Mouse (Mus musculus): ENCODE measurements around the gene Ppp1cb. TPM values are rescaled to one million over a fixed set of nuclear protein-coding genes. Genes with fewer than 3 reads are reported as not detected.

The Ppp1cb gene
- polyA plus RNA-seq (2012; rRNA removed), result 25.4 and 46.3 TPM in 2 replicates

GRCm38 (mm10) chr5:32458408-32459143, at the start of gene Ppp1cb:
TSS of gene Ppp1cb (plus strand) at chr5:32458843.
- TF ChIP-seq CTCF (conservative IDR thresholded peaks at IDR 0.05; ENCODE audit: insufficient read depth, insufficient read length, low read depth, low read length) (no peak), POLR2A (IDR thresholded peaks at IDR 0.05; ENCODE audit: low read depth, low read length) (peak; percentile 95)
- no peaks in the 10 kb centered on the region for H3K36me3 ChIP-seq (ENCODE audit: control insufficient read depth, insufficient read depth, low read length)
- H3K4me1 ChIP-seq (ENCODE audit: control insufficient read depth, insufficient read depth, low read length), result peaks cover 13% of the 10 kb centered on the region
- WGBS, result 2% methylated on average over 53 of the region's 54 CpGs
- peak within 1 kb of the TSS; percentile 96 for H3K4me3 ChIP-seq (ENCODE audit: insufficient read depth, low read depth, low read length)
- peak; percentile 99 for DNase-seq
- H3K27me3 ChIP-seq (replicated peaks; ENCODE audit: control insufficient read depth, insufficient read depth, low read length), result no peaks in the 10 kb centered on the region
- H3K27ac ChIP-seq (ENCODE audit: insufficient read depth, low read depth, low read length), result peak within 1 kb of the TSS; percentile 96

- 79% methylated on average over 2 of the region's 2 CpGs for WGBS
- no peak overlapping the region for H3K4me3 ChIP-seq (ENCODE audit: insufficient read depth, low read depth, low read length)
- no peaks in the 10 kb centered on the region for H3K36me3 ChIP-seq (ENCODE audit: control insufficient read depth, insufficient read depth, low read length)
- no peaks in the 10 kb centered on the region for H3K27me3 ChIP-seq (replicated peaks; ENCODE audit: control insufficient read depth, insufficient read depth, low read length)
- TF ChIP-seq CTCF (conservative IDR thresholded peaks at IDR 0.05; ENCODE audit: insufficient read depth, insufficient read length, low read depth, low read length) (no peak), POLR2A (IDR thresholded peaks at IDR 0.05; ENCODE audit: low read depth, low read length) (no peak)
- H3K4me1 ChIP-seq (ENCODE audit: control insufficient read depth, insufficient read depth, low read length), result no peaks in the 10 kb centered on the region
- DNase-seq, result no peak
- no peak overlapping the region for H3K27ac ChIP-seq (ENCODE audit: insufficient read depth, low read depth, low read length)
Measured at GRCm38 (mm10) chr5:32409747-32410146, 48.9 kb upstream of the Ppp1cb start.

- DNase-seq, result no peak
- Histone ChIP-seq H3K27me3 (replicated peaks; ENCODE audit: control insufficient read depth, insufficient read depth, low read length) (no peaks in the 10 kb centered on the region), H3K4me3 (ENCODE audit: insufficient read depth, low read depth, low read length) (no peak overlapping the region), H3K27ac (ENCODE audit: insufficient read depth, low read depth, low read length) (no peak overlapping the region), H3K36me3 (ENCODE audit: control insufficient read depth, insufficient read depth, low read length) (no peaks in the 10 kb centered on the region), H3K4me1 (ENCODE audit: control insufficient read depth, insufficient read depth, low read length) (no peaks in the 10 kb centered on the region)
- TF ChIP-seq CTCF (conservative IDR thresholded peaks at IDR 0.05; ENCODE audit: insufficient read depth, insufficient read length, low read depth, low read length) (no peak), POLR2A (IDR thresholded peaks at IDR 0.05; ENCODE audit: low read depth, low read length) (no peak)
- WGBS, result 75% methylated on average over 3 of the region's 3 CpGs
Measured at GRCm38 (mm10) chr5:32410954-32411688, 47.5 kb upstream of the Ppp1cb start.

GRCm38 (mm10) chr5:32412186-32412950, 46.3 kb upstream of the Ppp1cb start:
- TF ChIP-seq CTCF (conservative IDR thresholded peaks at IDR 0.05; ENCODE audit: insufficient read depth, insufficient read length, low read depth, low read length) (no peak), POLR2A (IDR thresholded peaks at IDR 0.05; ENCODE audit: low read depth, low read length) (no peak)
- DNase-seq, result peak; percentile 46
- Histone ChIP-seq H3K4me3 (ENCODE audit: insufficient read depth, low read depth, low read length) (no peak overlapping the region), H3K27ac (ENCODE audit: insufficient read depth, low read depth, low read length) (peak overlapping the region; percentile 11; the same call in 1 of the 2 replicates), H3K36me3 (ENCODE audit: control insufficient read depth, insufficient read depth, low read length) (no peaks in the 10 kb centered on the region), H3K4me1 (ENCODE audit: control insufficient read depth, insufficient read depth, low read length) (peaks cover 5% of the 10 kb centered on the region), H3K27me3 (replicated peaks; ENCODE audit: control insufficient read depth, insufficient read depth, low read length) (no peaks in the 10 kb centered on the region)
- 32% methylated on average over 1 of the region's 1 CpGs for WGBS

GRCm38 (mm10) chr5:32413083-32413482, 45.6 kb upstream of the Ppp1cb start:
- Histone ChIP-seq H3K4me3 (ENCODE audit: insufficient read depth, low read depth, low read length) (no peak overlapping the region), H3K4me1 (ENCODE audit: control insufficient read depth, insufficient read depth, low read length) (peaks cover 5% of the 10 kb centered on the region), H3K36me3 (ENCODE audit: control insufficient read depth, insufficient read depth, low read length) (no peaks in the 10 kb centered on the region), H3K27ac (ENCODE audit: insufficient read depth, low read depth, low read length) (peak overlapping the region; percentile 11), H3K27me3 (replicated peaks; ENCODE audit: control insufficient read depth, insufficient read depth, low read length) (no peaks in the 10 kb centered on the region)
- TF ChIP-seq POLR2A (IDR thresholded peaks at IDR 0.05; ENCODE audit: low read depth, low read length) (no peak), CTCF (conservative IDR thresholded peaks at IDR 0.05; ENCODE audit: insufficient read depth, insufficient read length, low read depth, low read length) (no peak)
- DNase-seq, result peak; percentile 44
- 54% methylated on average over 2 of the region's 2 CpGs for WGBS

GRCm38 (mm10) chr5:32413569-32413968, 45.1 kb upstream of the Ppp1cb start:
- Histone ChIP-seq H3K27ac (ENCODE audit: insufficient read depth, low read depth, low read length) (peak overlapping the region; percentile 21; the same call in 1 of the 2 replicates), H3K4me3 (ENCODE audit: insufficient read depth, low read depth, low read length) (no peak overlapping the region), H3K27me3 (replicated peaks; ENCODE audit: control insufficient read depth, insufficient read depth, low read length) (no peaks in the 10 kb centered on the region), H3K36me3 (ENCODE audit: control insufficient read depth, insufficient read depth, low read length) (no peaks in the 10 kb centered on the region), H3K4me1 (ENCODE audit: control insufficient read depth, insufficient read depth, low read length) (peaks cover 5% of the 10 kb centered on the region)
- TF ChIP-seq POLR2A (IDR thresholded peaks at IDR 0.05; ENCODE audit: low read depth, low read length) (no peak), CTCF (conservative IDR thresholded peaks at IDR 0.05; ENCODE audit: insufficient read depth, insufficient read length, low read depth, low read length) (no peak)
- no peak for DNase-seq
- 65% methylated on average over 2 of the region's 2 CpGs for WGBS
